Mouse (Mus musculus): ENCODE data around the gene Slc13a4.

Gene Slc13a4

GRCm38 (mm10) chr6:35257626-35258190 is 50.2 kb downstream of the Slc13a4 start:
- DNase-seq (ENCODE audit: low spot score in 2 of 2): no peak

GRCm38 (mm10) chr6:35256691-35257090 is 51.2 kb downstream of the Slc13a4 start:
- peak; percentile 58 to 59 for DNase-seq (ENCODE audit: low spot score in 2 of 2)

GRCm38 (mm10) chr6:35255017-35255416 is 52.9 kb downstream of the Slc13a4 start:
- no peak for DNase-seq (ENCODE audit: low spot score in 2 of 2)

- DNase-seq (ENCODE audit: low spot score in 2 of 2): no peak
Observed at GRCm38 (mm10) chr6:35254136-35254904, 53.6 kb downstream of the Slc13a4 start.

- no peak for DNase-seq (ENCODE audit: low spot score in 2 of 2)
Observed at GRCm38 (mm10) chr6:35253474-35253873, 54.5 kb downstream of the Slc13a4 start.

GRCm38 (mm10) chr6:35252477-35253346 is 55.2 kb downstream of the Slc13a4 start:
- peak; percentile 82 to 86 for DNase-seq (ENCODE audit: low spot score in 2 of 2)

GRCm38 (mm10) chr6:35251807-35252476 is 56.0 kb downstream of the Slc13a4 start:
- DNase-seq (ENCODE audit: low spot score in 2 of 2): no peak

- no peak for DNase-seq (ENCODE audit: low spot score in 2 of 2)
Observed at GRCm38 (mm10) chr6:35245086-35245485, 62.8 kb downstream of the Slc13a4 start.

- DNase-seq (ENCODE audit: low spot score in 2 of 2): no peak
Observed at GRCm38 (mm10) chr6:35243989-35244388, 63.9 kb downstream of the Slc13a4 start.

GRCm38 (mm10) chr6:35243252-35243651 is 64.7 kb downstream of the Slc13a4 start:
- DNase-seq (ENCODE audit: low spot score in 2 of 2): no peak

GRCm38 (mm10) chr6:35236108-35236785 is 71.7 kb downstream of the Slc13a4 start:
- no peak for DNase-seq (ENCODE audit: low spot score in 2 of 2)

- DNase-seq (ENCODE audit: low spot score in 2 of 2): no peak
Observed at GRCm38 (mm10) chr6:35229415-35229814, 78.5 kb downstream of the Slc13a4 start.

- DNase-seq (ENCODE audit: low spot score in 2 of 2): no peak
Observed at GRCm38 (mm10) chr6:35225696-35226095, 82.2 kb downstream of the Slc13a4 start.
